Mouse (Mus musculus) bone marrow, adult 2 months (tissue): ENCODE results near the gene Olfr553.

Experiments
- CTCF ChIP-seq: fragments of 200-500 bp; IDR thresholded peaks from 2 replicates; pipeline ENCODE4 v1.5.1; 2011; ENCODE audit warnings: low read length, control low read depth; ENCODE audit not compliant: control insufficient read depth, insufficient read depth
- POLR2A ChIP-seq: fragments of 200-500 bp; IDR thresholded peaks from 2 replicates; pipeline ENCODE4 v1.6.1; 2011; ENCODE audit warnings: low read depth, mild to moderate bottlenecking, control low read depth, low read length, borderline replicate concordance; ENCODE audit not compliant: control insufficient read depth

DNA sequence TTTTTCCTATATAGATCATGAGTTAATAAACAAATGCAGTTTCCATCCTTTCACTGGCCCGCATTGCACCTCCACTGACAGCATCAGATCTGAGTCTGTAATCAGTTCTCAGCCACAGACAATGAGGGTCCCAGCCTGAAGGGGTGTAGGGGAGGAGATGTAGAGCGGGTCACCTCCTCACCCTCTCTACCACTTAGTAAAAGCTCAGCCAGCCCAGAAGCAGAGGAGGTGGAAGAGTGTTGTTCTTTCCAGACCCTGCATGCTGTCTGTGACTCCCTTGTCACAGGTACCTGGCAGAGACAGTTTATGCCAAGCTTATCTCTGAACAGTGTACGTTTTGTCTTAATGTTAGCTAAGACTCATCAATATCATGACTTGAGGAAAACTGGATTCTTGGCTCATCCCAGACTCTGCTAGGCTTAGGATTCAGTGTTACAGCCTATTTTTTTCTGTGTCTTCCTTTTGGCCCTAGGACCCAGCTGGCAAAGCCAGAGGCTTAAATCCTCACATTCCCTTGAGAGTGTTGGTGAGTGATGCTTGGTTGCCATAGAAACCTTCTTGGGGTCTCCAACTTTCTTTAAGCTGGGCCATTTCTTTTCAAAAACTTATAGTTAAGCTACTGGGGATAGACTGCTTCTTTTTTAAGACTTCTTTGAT is 44.7 kb downstream of the Olfr553 start:
- TF ChIP-seq CTCF (no peak), POLR2A (no peak)
